11 mouse cellular contexts compared by ENCODE assay signal in the genomic region with DNA sequence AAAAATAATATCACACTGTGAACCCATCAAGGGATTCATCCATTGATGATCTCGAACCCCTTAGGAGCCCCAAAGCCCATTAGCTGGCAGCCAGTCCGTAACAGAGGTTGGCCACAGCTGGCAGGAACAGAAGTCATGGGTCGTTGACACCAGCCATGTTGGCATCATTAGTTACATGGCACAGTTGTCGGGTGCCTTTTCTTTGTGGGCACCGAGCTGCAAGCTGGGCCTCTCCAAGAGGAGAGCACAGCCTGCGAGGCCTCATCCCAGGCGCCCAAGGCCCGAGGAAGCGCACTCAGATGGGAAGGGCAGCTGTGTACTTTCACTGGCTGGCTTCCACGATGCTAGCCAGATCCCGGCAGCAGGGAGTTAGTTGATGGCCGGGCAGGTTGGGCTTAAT.
DNase-seq lines count a peak whose midpoint lies in the region; ATAC-seq and TF ChIP-seq lines count a peak whose summit lies in the region.
"Had no signal": no experiment of that assay in that cellular context is flagged by ENCODE, and none has a peak within 500 bp of the region (broad histone marks: within the 10 kb centered on the region; RNA-seq: fewer than 3 reads in every experiment).

No protein-coding gene starts in this region.

- peak overlapping the region; percentile 71 for H3K27ac ChIP-seq in gastrocnemius, adult 2 months
- peak overlapping the region; percentile 60 for H3K27ac ChIP-seq in hindbrain, embryonic 13.5 days
- H3K27ac ChIP-seq in hindbrain, embryonic 10.5 days, result no peak overlapping the region
- 0 out of 2 replicates have a peak overlapping the region, but pooled peaks have one; percentile 23 for H3K27ac ChIP-seq in neural tube, embryonic 13.5 days (replicated peaks)

- H3K27me3 ChIP-seq in hindbrain, embryonic 13.5 days, result no peaks in the 10 kb centered on the region
- no peaks in the 10 kb centered on the region for H3K27me3 ChIP-seq in hindbrain, embryonic 10.5 days (ENCODE audit: insufficient read depth, poor library complexity, severe bottlenecking)
- H3K27me3 ChIP-seq in neural tube, embryonic 13.5 days, result no peaks in the 10 kb centered on the region
- H3K27me3 ChIP-seq: lung, embryonic 15.5 days; midbrain, embryonic 12.5 days had no signal

- intact Hi-C loops in gastrocnemius, adult 2 months (cut with DNase I), result no loop called here

- no peak for ATAC-seq in hindbrain, embryonic 13.5 days (ENCODE audit: low FRiP score)
- ATAC-seq in neural tube, embryonic 13.5 days (ENCODE audit: low read depth), result no peak

- no peaks in the 10 kb centered on the region for H3K9me3 ChIP-seq in hindbrain, embryonic 13.5 days
- no peaks in the 10 kb centered on the region for H3K9me3 ChIP-seq in hindbrain, embryonic 10.5 days
- H3K9me3 ChIP-seq in neural tube, embryonic 13.5 days, result no peaks in the 10 kb centered on the region
- H3K9me3 ChIP-seq: lung, embryonic 15.5 days; midbrain, embryonic 12.5 days had no signal

- H3K4me1 ChIP-seq in hindbrain, embryonic 13.5 days (replicated peaks), result peaks cover 64% of the 10 kb centered on the region
- peaks cover 41% of the 10 kb centered on the region for H3K4me1 ChIP-seq in hindbrain, embryonic 10.5 days (replicated peaks)
- H3K4me1 ChIP-seq in neural tube, embryonic 13.5 days (replicated peaks), result peaks cover 61% of the 10 kb centered on the region

- TF ChIP-seq CTCF in gastrocnemius, adult 2 months (IDR thresholded peaks at IDR 0.05), result no peak

- DNase-seq in gastrocnemius, adult 2 months, result no peak
- DNase-seq in gastrocnemius, adult 8-10 months (ENCODE audit: low spot score in 2 of 2), result no peak
- DNase-seq in hindbrain, embryonic 10.5 days (ENCODE audit: low spot score), result no peak
- DNase-seq in neural tube, embryonic 10.5 days (ENCODE audit: extremely low spot score, low spot score), result no peak
- no peak for DNase-seq in spleen, postnatal 14 days (ENCODE audit: low spot score in 2 of 2)
- DNase-seq in spleen, postnatal 4 days (ENCODE audit: low spot score in 2 of 2), result no peak
- DNase-seq: thymus, adult 18-20 months had no signal

- no peaks in the 10 kb centered on the region for H3K36me3 ChIP-seq in hindbrain, embryonic 13.5 days
- H3K36me3 ChIP-seq in hindbrain, embryonic 10.5 days, result peaks cover 11% of the 10 kb centered on the region; the same call in 1 of the 2 replicates
- H3K36me3 ChIP-seq in neural tube, embryonic 13.5 days, result no peaks in the 10 kb centered on the region
- H3K36me3 ChIP-seq: lung, embryonic 15.5 days; midbrain, embryonic 12.5 days had no signal

- WGBS in hindbrain, embryonic 13.5 days, result 55% methylated on average over 12 of the region's 12 CpGs
- 89% methylated on average over 12 of the region's 12 CpGs for WGBS in hindbrain, embryonic 10.5 days
- WGBS in neural tube, embryonic 13.5 days, result 62% methylated on average over 12 of the region's 12 CpGs

- no peak overlapping the region for H3K4me3 ChIP-seq in gastrocnemius, adult 2 months
- no peak overlapping the region for H3K4me3 ChIP-seq in hindbrain, embryonic 13.5 days
- H3K4me3 ChIP-seq in hindbrain, embryonic 10.5 days, result no peak overlapping the region
- no peak overlapping the region for H3K4me3 ChIP-seq in neural tube, embryonic 13.5 days
- H3K4me3 ChIP-seq: lung, embryonic 15.5 days; midbrain, embryonic 12.5 days had no signal

- H3K4me2 ChIP-seq in hindbrain, embryonic 13.5 days, result no peak overlapping the region
- H3K4me2 ChIP-seq in neural tube, embryonic 13.5 days, result no peak overlapping the region
- H3K4me2 ChIP-seq: lung, embryonic 15.5 days; midbrain, embryonic 12.5 days had no signal

- no peak overlapping the region for H3K9ac ChIP-seq in hindbrain, embryonic 13.5 days
- no peak overlapping the region for H3K9ac ChIP-seq in neural tube, embryonic 13.5 days
- H3K9ac ChIP-seq: lung, embryonic 15.5 days; midbrain, embryonic 12.5 days had no signal
